Mouse (Mus musculus): ENCODE measurements around the gene BC029722. TPM values are rescaled to one million over a fixed set of nuclear protein-coding genes. Genes with fewer than 3 reads are reported as not detected.
"Not testable (repeated sequence)": the region's sequence is repeated elsewhere in the genome, so short reads cannot be mapped to it uniquely, and the experiment has no call there.

BC029722 gene
- polyA plus RNA-seq, 1 experiment = 0.45 TPM

DNA sequence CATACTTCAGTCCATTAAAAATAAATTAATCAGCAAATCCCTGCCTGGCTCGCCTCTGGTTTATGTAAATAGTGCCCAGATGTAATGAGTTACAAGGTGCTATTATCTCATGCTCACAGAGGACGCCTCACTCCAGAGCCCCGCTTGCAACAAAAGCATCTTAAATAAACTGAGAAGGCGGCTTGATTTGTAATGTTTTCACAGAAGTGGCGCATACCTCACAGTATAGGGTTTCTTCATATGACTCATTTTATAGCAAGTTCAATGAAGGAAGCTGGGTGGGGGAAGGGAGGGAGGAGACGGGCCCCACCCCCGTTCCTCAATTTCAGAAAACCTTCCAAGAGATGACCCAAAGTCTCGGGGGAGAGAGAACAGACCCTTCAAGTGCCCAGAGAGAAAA is 27.7 kb upstream of the BC029722 start:
- H3K9me3 ChIP-seq (ENCODE audit: control insufficient read depth, low read length) = no peaks in the 10 kb centered on the region
- H3K36me3 ChIP-seq (ENCODE audit: control insufficient read depth) = peaks cover 58% of the 10 kb centered on the region
- no peaks in the 10 kb centered on the region for H3K27me3 ChIP-seq (ENCODE audit: control insufficient read depth)
- no peak overlapping the region for H3K4me3 ChIP-seq (replicated peaks)
- peaks cover 2% of the 10 kb centered on the region; the same call in 1 of the 2 replicates for H3K4me1 ChIP-seq (ENCODE audit: control insufficient read depth)
- TF ChIP-seq TAL1 (IDR thresholded peaks at IDR 0.05; ENCODE audit: low read length) = no peak
- TF ChIP-seq GATA1 (IDR thresholded peaks at IDR 0.05; ENCODE audit: low read length) = no peak

DNA sequence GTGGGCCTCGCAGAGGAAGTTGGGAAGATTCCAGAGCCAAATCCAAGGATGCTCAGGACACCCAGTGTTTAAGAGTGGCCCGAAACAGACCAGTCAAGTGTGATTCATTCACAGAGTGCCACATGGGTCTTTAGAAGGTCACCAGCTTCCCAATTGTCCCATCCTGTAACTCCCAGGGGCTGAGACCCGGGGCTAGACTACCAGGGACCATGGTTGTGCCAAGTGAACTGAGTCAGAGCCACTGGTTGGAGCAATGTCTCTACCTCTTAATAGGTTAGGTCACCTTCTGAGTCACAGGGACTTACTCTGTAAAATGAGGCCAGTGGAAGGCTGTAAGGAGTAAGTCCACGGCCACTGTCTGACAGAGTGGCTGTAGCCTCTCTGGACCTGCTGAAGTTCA is 19.7 kb upstream of the BC029722 start:
- Histone ChIP-seq H3K4me1 (ENCODE audit: control insufficient read depth) (peaks cover 2% of the 10 kb centered on the region; the same call in 1 of the 2 replicates), H3K4me3 (replicated peaks) (no peak overlapping the region), H3K9me3 (ENCODE audit: control insufficient read depth, low read length) (no peaks in the 10 kb centered on the region), H3K27me3 (ENCODE audit: control insufficient read depth) (peaks cover 7% of the 10 kb centered on the region), H3K36me3 (ENCODE audit: control insufficient read depth) (no peaks in the 10 kb centered on the region)
- TF ChIP-seq TAL1 (IDR thresholded peaks at IDR 0.05; ENCODE audit: low read length) (no peak), GATA1 (IDR thresholded peaks at IDR 0.05; ENCODE audit: low read length) (no peak)

DNA sequence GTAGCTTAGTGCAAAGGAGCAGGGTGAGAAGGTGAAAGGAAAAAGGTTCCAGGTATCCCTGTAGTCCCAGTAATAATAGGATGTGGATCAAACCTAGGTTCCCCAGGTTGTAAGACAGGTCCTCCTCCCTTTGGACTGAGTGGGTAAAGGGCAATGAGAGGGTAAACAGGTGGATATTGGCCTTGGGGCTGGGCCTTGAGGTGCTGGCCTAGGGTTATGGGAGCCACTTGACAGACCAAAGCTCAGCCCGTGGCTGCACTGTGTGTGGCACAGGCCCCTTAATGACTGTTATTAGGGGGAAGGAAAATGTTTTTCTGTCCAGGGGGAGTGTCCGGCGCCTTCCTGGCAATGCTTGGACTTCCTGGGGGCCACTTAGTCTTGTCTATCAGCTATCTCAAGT is 18.7 kb upstream of the BC029722 start:
- no peaks in the 10 kb centered on the region for H3K9me3 ChIP-seq (ENCODE audit: control insufficient read depth, low read length)
- H3K27me3 ChIP-seq (ENCODE audit: control insufficient read depth) = peaks cover 8% of the 10 kb centered on the region
- no peak overlapping the region for H3K4me3 ChIP-seq (replicated peaks)
- no peak for TF ChIP-seq GATA1 (IDR thresholded peaks at IDR 0.05; ENCODE audit: low read length)
- TF ChIP-seq TAL1 (IDR thresholded peaks at IDR 0.05; ENCODE audit: low read length) = no peak
- peaks cover 2% of the 10 kb centered on the region; the same call in 1 of the 2 replicates for H3K4me1 ChIP-seq (ENCODE audit: control insufficient read depth)
- H3K36me3 ChIP-seq (ENCODE audit: control insufficient read depth) = no peaks in the 10 kb centered on the region

DNA sequence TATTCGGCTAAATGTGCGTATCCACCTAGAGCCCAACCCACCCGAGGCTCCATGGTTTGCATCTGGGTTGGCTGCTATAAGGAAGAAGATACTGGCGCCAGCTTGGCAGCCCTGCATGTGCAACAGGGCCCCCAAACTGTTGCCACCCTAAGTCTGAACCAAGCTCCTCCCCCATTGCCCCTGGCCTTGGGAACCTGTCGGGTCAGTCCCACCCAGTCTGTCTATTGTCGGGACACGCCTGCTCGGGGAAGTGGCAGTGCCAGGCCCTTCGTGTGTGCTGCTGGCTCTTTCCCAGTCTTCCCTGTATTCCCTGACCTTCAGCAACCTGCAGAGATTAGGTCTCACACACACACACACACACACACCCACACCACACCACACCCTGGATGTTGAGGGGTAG is 15.5 kb upstream of the BC029722 start, which contains the start of gene Fam83c:
TSS of gene Fam83c (minus strand) at position 123 of the 400 bp plus-strand sequence.
- Histone ChIP-seq H3K4me1 (ENCODE audit: control insufficient read depth) (peaks cover 2% of the 10 kb centered on the region; the same call in 1 of the 2 replicates), H3K9me3 (ENCODE audit: control insufficient read depth, low read length) (no peaks in the 10 kb centered on the region), H3K4me3 (replicated peaks) (no peak within 1 kb of the TSS), H3K27me3 (ENCODE audit: control insufficient read depth) (peaks cover 5% of the 10 kb centered on the region), H3K36me3 (ENCODE audit: control insufficient read depth) (no peaks in the 10 kb centered on the region)
- TF ChIP-seq TAL1 (IDR thresholded peaks at IDR 0.05; ENCODE audit: low read length) = no peak
- no peak for TF ChIP-seq GATA1 (IDR thresholded peaks at IDR 0.05; ENCODE audit: low read length)

DNA sequence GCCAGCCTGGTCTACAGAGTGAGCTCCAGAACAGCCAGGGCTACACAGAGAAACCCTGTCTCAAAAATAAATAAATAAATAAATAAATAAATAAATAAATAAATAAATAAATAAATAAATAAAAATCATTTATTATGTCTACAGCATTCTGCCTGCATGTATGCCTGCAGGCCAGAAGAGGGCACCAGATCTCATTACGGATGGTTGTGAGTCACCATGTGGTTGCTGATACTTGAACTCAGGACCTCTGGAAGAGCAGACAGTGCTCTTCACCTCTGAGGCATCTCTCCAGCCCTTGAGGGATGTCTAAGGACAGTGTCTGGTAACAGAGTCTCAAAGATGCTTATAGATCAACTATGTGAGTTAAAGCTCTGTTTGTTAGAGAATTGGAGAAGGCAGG is 12.9 kb upstream of the BC029722 start:
- H3K9me3 ChIP-seq (ENCODE audit: control insufficient read depth, low read length); H3K36me3 ChIP-seq (ENCODE audit: control insufficient read depth); H3K27me3 ChIP-seq (ENCODE audit: control insufficient read depth); H3K4me3 ChIP-seq (replicated peaks): not testable (repeated sequence)
- H3K4me1 ChIP-seq (ENCODE audit: control insufficient read depth) = peaks cover 10% of the 10 kb centered on the region

DNA sequence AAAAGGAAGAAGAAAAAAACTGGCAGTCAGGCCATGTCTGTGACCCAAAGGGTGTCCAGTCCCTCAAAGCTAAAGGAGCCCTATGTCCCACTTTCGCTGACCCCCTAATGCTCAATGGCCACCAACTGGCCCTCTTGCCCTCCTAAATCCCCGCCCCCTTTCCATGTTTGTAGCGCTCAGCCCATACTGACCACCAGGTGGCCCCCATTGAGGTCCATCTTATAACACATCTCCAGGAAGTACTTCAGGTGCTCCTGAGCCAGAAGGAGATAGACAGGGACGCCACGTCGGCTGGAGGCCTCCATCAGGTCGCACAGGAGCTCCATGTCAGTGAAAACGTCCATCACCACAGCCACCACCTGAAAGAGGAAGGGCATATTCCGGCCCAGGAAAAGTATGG is 12.1 kb upstream of the BC029722 start:
- TF ChIP-seq TAL1 (IDR thresholded peaks at IDR 0.05; ENCODE audit: low read length) = no peak
- TF ChIP-seq GATA1 (IDR thresholded peaks at IDR 0.05; ENCODE audit: low read length) = no peak
- Histone ChIP-seq H3K4me1 (ENCODE audit: control insufficient read depth) (peaks cover 15% of the 10 kb centered on the region), H3K9me3 (ENCODE audit: control insufficient read depth, low read length) (no peaks in the 10 kb centered on the region), H3K36me3 (ENCODE audit: control insufficient read depth) (no peaks in the 10 kb centered on the region), H3K27me3 (ENCODE audit: control insufficient read depth) (peaks cover 5% of the 10 kb centered on the region), H3K4me3 (replicated peaks) (no peak overlapping the region)

DNA sequence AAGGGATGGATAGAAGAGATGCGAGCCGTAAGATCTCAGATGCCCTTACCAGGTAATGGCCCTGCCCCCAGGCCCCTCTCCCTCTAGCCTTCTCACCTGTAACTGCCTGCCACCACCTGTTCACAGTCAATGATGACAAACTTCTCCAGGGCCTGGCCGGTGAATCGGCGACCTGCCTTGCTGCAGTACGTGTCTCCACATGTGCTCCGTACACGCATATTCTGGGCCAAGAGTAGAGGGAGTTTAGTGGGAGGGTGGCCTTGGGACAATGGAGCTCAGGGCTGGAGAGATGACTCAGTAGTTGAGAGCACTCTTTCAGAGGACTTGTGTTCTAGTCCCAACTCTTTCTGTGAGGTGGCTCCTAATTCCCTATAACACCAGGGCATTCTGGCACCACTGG is 11.6 kb upstream of the BC029722 start:
- no peak overlapping the region for H3K4me3 ChIP-seq (replicated peaks)
- H3K4me1 ChIP-seq (ENCODE audit: control insufficient read depth) = peaks cover 18% of the 10 kb centered on the region
- H3K9me3 ChIP-seq (ENCODE audit: control insufficient read depth, low read length) = no peaks in the 10 kb centered on the region
- peaks cover 5% of the 10 kb centered on the region for H3K27me3 ChIP-seq (ENCODE audit: control insufficient read depth)
- no peaks in the 10 kb centered on the region for H3K36me3 ChIP-seq (ENCODE audit: control insufficient read depth)
- TF ChIP-seq TAL1 (IDR thresholded peaks at IDR 0.05; ENCODE audit: low read length) = no peak
- TF ChIP-seq GATA1 (IDR thresholded peaks at IDR 0.05; ENCODE audit: low read length) = no peak

DNA sequence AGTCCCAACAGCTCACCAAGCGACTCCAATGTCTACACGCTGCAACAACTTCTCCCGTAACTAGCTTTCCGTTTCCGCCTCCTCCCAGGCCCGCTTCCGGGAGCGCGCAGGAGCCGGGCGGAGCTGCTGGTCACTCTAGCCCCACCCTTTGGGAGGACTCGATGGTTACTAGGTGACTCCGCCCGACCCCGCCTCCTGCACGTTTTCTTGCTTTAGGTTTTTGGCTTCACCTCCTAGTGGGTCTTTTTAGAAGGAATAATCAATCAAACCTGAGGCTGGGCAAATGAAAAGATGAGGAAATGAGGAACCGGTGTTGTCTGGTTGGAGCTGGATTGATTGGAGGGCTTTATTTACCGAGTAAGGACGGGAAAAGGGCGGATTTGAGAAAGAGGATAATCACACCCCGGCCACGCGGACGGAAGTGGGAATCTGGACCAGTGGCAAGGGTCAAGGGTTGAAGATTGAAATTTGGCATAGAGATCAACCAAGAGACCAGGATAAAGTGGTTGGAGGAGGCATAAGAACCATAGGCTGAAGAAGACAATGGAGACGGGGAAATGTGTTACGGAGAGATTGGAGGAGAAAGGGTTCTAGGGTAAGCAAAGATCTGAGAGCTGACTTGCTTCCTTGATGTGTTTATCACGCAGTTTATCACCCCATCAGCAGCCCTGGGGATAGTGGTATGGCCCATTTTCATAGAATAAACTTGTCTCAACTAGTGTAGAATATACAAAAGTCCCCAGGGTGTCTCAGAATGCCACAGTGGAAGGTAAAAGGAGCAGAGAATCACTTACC is 7.6 kb upstream of the BC029722 start, which contains the start of gene Eif6:
TSS of gene Eif6 (minus strand) at position 296 of the 795 bp plus-strand sequence.
- H3K9me3 ChIP-seq (ENCODE audit: control insufficient read depth, low read length) = no peaks in the 10 kb centered on the region
- no peak for TF ChIP-seq TAL1 (IDR thresholded peaks at IDR 0.05; ENCODE audit: low read length)
- no peak for TF ChIP-seq GATA1 (IDR thresholded peaks at IDR 0.05; ENCODE audit: low read length)
- H3K36me3 ChIP-seq (ENCODE audit: control insufficient read depth) = peaks cover 25% of the 10 kb centered on the region

DNA sequence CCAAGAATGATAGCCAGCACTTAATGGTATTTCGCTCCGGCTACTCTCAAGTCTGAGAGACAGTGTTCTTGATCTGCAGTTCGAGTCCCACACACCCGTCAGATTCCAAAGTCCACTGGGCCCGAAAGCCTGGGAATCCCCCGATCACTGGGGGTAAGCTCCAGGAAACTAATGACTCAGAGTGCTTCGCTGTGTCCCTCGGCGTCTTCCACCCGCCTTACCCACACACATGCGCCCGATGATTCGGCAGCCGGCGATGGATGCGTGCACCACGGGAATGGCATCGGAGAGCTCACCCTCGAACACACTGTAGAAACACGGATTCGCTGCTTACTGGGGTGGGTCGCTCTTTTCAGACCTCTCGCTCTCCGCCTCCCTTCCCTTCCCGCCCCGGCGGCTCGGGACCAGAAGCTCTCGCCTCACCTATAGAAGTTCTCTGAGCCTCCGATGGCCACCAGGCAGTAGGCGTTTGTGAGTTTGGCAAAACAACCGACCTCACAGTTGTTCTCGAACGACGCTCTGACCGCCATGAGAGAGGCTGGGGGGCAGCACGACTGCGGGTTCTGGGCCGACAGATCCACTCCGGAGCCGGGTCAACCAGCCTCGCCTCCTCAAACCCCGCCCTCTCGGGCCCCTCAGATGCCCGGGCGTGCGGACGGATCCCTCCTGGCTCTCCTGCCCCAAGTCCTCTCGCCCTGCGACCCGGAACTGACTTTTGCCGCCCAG is 6.8 kb upstream of the BC029722 start:
- H3K9me3 ChIP-seq (ENCODE audit: control insufficient read depth, low read length) = no peaks in the 10 kb centered on the region
- peaks cover 35% of the 10 kb centered on the region for H3K4me1 ChIP-seq (ENCODE audit: control insufficient read depth)
- H3K4me3 ChIP-seq (replicated peaks) = peak overlapping the region; percentile 88

More for the DNA sequence above, 7.6 kb upstream of the BC029722 start, which contains the start of gene Eif6:
- Histone ChIP-seq H3K4me3 (replicated peaks) (peak within 1 kb of the TSS; percentile 88), H3K27me3 (ENCODE audit: control insufficient read depth) (no peaks in the 10 kb centered on the region; the same call in 1 of the 2 replicates), H3K4me1 (ENCODE audit: control insufficient read depth) (peaks cover 32% of the 10 kb centered on the region)

More for the DNA sequence above, 6.8 kb upstream of the BC029722 start:
- TF ChIP-seq GATA1 (IDR thresholded peaks at IDR 0.05; ENCODE audit: low read length) = no peak
- no peak for TF ChIP-seq TAL1 (IDR thresholded peaks at IDR 0.05; ENCODE audit: low read length)
- Histone ChIP-seq H3K36me3 (ENCODE audit: control insufficient read depth) (peaks cover 31% of the 10 kb centered on the region), H3K27me3 (ENCODE audit: control insufficient read depth) (no peaks in the 10 kb centered on the region; the same call in 1 of the 2 replicates)
